Mouse (Mus musculus): ENCODE measurements around the gene Agl. TPM values are rescaled to one million over a fixed set of nuclear protein-coding genes. Genes with fewer than 3 reads are reported as not detected.
A peak's percentile ranks its signal among the peaks of the same experiment; 100 is the strongest.
"Not testable (repeated sequence)": the region's sequence is repeated elsewhere in the genome, so short reads cannot be mapped to it uniquely, and the experiment has no call there.

The Agl gene
- polyA plus RNA-seq, 1 experiment, result 16.7 TPM

DNA sequence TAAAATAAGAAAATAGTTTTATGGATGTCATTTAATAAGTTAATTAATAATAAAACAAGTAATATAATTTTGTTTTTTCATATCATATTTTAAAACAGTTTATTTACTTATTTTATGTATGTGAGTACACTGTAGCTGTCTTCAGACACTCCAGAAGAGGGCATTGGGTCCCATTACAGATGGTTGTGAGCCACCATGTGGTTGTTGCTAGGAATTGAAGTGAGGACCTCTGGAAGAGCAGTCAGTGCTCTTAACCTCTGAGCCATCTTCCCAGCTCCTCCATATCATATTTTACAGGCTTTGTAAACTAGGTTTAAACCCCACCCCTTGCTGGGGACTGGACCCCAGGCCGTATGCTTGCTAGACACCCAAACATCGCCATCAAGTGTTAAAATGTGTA lies 36.4 kb downstream of the Agl start:
- TF ChIP-seq CTCF (IDR thresholded peaks at IDR 0.05; ENCODE audit: extremely low read depth, insufficient read depth, low read length) (peak; percentile 47; the same call in 1 of the 2 replicates), POLR2A (IDR thresholded peaks at IDR 0.05; ENCODE audit: extremely low read depth, insufficient read depth, low read length) (no peak)
- Histone ChIP-seq H3K27ac (ENCODE audit: insufficient read depth, low read length) (no peak overlapping the region), H3K4me1 (ENCODE audit: control insufficient read depth, insufficient read depth, low read length) (no peaks in the 10 kb centered on the region), H3K4me3 (ENCODE audit: insufficient read depth, low read length) (no peak overlapping the region)

DNA sequence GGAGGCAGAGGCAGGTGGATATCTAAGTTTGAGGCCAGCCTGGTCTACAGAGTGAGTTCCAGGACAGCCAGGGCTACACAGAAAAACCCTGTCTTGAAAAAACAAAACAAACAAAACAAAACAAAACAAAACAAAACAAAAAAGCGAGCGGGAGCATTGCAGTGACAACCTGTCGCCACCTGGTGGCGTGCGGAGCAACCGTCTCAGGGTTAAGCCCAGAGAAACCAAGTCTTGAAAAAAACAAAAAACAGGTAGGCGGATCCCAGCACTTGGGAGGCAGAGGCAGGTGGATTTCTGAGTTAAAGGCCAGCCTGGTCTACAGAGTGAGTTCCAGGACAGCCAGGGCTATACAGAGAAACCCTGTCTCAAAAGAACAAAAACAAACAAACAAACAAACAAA lies 41.0 kb downstream of the Agl start:
- not testable (repeated sequence) for H3K4me1 ChIP-seq (ENCODE audit: control insufficient read depth, insufficient read depth, low read length); H3K27ac ChIP-seq (ENCODE audit: insufficient read depth, low read length); H3K4me3 ChIP-seq (ENCODE audit: insufficient read depth, low read length)
- TF ChIP-seq CTCF (IDR thresholded peaks at IDR 0.05; ENCODE audit: extremely low read depth, insufficient read depth, low read length), result peak; percentile 24; the same call in 1 of the 2 replicates

DNA sequence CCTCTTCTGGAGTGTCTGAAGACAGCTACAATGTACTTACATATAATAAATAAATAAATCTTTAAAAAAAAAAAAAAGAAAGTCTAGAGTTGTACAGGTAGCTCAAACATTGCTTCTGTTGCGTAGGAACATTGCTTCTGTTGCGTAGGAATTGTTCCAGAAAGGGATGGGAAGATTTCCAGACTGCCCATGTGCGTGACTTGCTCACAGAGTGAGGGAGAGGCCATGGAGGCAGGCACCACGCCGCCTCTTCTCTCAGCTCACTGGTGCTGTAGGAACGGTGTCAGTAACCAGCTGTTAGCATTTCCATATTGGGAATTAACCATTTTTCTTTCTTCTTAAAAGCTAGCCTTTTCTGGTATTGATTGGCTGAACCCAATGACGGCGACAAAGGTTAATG lies 55.1 kb downstream of the Agl start:
- no peak overlapping the region for H3K4me3 ChIP-seq (ENCODE audit: insufficient read depth, low read length)
- no peak overlapping the region for H3K27ac ChIP-seq (ENCODE audit: insufficient read depth, low read length)
- TF ChIP-seq CTCF (IDR thresholded peaks at IDR 0.05; ENCODE audit: extremely low read depth, insufficient read depth, low read length) (no peak), POLR2A (IDR thresholded peaks at IDR 0.05; ENCODE audit: extremely low read depth, insufficient read depth, low read length) (no peak)
- H3K4me1 ChIP-seq (ENCODE audit: control insufficient read depth, insufficient read depth, low read length), result no peaks in the 10 kb centered on the region

DNA sequence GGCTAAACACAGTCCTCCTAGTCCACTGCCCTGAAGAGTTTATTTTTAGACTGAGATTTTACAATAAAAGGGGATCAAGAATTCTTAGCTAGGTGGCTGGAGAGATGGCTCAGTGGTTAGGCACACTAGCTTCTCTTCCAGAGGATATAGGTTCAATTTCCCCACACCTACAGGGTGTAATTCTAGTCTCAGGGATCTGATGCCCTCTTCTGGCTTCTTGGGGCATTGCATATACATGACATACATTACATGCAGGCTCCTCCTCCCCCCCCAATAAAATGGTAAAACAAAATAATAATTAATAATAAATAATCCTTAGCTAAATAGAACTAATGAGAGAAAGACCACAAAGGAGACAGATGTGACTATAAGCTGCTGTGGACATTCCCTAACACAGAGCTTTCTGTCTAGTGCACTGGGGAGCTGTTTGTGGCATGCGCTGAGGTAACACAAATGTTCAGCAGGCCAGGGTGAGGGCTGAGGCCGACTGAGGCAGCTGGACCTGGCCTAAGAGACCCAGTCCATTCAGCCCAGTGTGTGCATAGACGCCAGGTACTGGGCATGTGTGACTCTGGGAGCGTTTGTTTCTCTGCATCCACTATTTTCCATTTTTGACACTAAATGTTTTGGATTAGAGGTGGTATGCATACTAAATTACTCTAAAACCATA lies 56.6 kb downstream of the Agl start:
- H3K4me3 ChIP-seq (ENCODE audit: insufficient read depth, low read length), result no peak overlapping the region
- H3K27ac ChIP-seq (ENCODE audit: insufficient read depth, low read length), result no peak overlapping the region
- TF ChIP-seq POLR2A (IDR thresholded peaks at IDR 0.05; ENCODE audit: extremely low read depth, insufficient read depth, low read length) (no peak), CTCF (IDR thresholded peaks at IDR 0.05; ENCODE audit: extremely low read depth, insufficient read depth, low read length) (peak; percentile 39; the same call in 1 of the 2 replicates)
- no peaks in the 10 kb centered on the region for H3K4me1 ChIP-seq (ENCODE audit: control insufficient read depth, insufficient read depth, low read length)

DNA sequence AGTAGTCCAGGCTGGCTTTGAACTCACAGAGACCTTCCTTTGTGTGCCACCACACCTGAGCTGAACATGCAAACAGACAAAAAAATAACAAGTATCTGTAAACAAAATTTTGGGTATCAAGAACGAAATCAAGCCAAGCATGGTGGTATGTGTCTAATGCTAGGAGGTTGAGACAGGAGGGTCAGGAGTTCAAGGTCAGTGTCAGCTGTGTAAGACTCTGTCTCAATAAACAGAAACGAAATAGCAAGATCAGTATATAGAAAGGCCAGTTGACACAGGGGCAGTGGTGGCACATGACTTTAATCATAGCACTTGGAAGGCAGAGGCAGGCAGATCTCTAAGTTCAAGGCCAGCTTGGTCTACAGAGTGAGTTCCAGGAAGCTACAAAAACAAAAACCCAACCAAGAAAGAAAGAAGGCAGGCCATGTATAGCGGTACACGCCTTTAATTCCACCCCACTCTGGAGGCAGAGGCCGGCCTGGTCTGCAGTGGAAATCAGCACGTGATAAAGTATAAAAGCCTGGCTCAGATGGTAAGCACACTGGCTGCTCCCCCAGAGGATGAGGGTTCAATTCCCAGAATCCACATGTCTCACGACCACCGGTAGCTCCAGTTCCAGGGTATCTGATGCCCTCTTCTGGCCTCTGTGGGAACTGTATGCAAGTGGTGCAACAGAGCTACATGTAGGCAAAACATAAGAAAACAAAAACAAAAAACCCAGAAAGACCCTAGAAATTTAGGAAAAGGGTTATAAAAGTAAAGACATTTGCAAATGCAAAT lies 59.4 kb downstream of the Agl start:
- peak; percentile 64 for TF ChIP-seq CTCF (IDR thresholded peaks at IDR 0.05; ENCODE audit: extremely low read depth, insufficient read depth, low read length)
- no peak for TF ChIP-seq POLR2A (IDR thresholded peaks at IDR 0.05; ENCODE audit: extremely low read depth, insufficient read depth, low read length)

DNA sequence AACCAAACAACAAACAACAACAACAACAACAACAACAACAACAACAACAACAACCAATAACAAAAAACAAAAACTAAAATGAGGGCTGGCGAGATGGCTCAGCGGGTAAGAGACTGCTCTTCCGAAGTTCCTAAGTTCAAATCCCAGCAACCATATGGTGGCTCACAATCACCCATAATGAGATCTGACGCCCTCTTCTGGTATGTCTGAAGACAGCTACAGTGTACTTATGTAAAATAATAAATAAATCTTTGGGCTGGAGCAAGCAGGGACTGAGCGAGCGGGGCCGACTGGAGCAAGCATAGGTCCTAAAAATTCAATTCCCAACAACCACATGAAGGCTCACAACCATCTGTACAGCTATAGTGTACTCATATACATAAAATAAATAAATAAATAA lies 60.3 kb downstream of the Agl start:
- not testable (repeated sequence) for H3K4me1 ChIP-seq (ENCODE audit: control insufficient read depth, insufficient read depth, low read length); H3K4me3 ChIP-seq (ENCODE audit: insufficient read depth, low read length); H3K27ac ChIP-seq (ENCODE audit: insufficient read depth, low read length)

More for the DNA sequence above, 59.4 kb downstream of the Agl start:
- H3K4me3 ChIP-seq (ENCODE audit: insufficient read depth, low read length), result no peak overlapping the region
- no peaks in the 10 kb centered on the region for H3K4me1 ChIP-seq (ENCODE audit: control insufficient read depth, insufficient read depth, low read length)
- H3K27ac ChIP-seq (ENCODE audit: insufficient read depth, low read length), result no peak overlapping the region

DNA sequence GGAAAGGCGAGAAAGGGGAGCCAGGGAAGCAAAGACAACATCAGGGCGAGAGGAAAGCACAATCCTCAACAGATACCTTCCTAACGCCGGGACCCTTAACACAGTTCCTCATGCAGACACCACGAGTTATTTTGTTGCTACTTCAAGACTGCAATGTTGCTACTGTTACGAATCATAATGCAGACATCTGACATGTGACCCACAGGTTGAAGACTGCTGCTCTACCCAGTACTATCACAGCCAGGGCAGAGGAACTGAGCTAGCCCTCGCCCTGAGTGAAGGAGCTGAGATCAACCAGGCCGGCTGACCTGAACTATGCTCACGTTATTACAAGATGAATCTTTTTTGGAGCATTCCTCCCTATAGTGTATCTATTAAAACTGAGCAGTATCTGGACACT lies 67.0 kb downstream of the Agl start:
- H3K4me1 ChIP-seq (ENCODE audit: control insufficient read depth, insufficient read depth, low read length), result no peaks in the 10 kb centered on the region
- no peak overlapping the region for H3K4me3 ChIP-seq (ENCODE audit: insufficient read depth, low read length)
- H3K27ac ChIP-seq (ENCODE audit: insufficient read depth, low read length), result no peak overlapping the region
- TF ChIP-seq CTCF (IDR thresholded peaks at IDR 0.05; ENCODE audit: extremely low read depth, insufficient read depth, low read length) (no peak), POLR2A (IDR thresholded peaks at IDR 0.05; ENCODE audit: extremely low read depth, insufficient read depth, low read length) (no peak)

DNA sequence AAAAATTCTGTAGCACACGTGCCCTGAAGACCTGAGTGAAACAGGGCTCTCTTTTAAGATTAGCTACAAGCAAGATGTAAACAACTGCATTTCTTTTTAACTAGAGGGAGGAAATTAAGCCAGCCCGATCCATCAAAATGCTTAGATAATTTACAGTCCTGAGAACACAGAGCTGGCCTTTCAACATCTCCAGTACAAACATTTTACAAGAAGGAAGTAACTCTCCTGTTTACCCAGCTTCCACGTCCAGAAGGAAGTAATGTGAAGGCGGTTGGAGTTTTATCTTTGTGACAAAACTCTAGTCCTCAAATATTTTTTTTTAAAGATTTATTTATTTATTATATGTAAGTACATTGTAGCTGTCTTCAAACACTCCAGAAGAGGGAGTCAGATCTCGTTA lies 67.9 kb downstream of the Agl start:
- TF ChIP-seq CTCF (IDR thresholded peaks at IDR 0.05; ENCODE audit: extremely low read depth, insufficient read depth, low read length), result no peak
- no peak for TF ChIP-seq POLR2A (IDR thresholded peaks at IDR 0.05; ENCODE audit: extremely low read depth, insufficient read depth, low read length)
- H3K27ac ChIP-seq (ENCODE audit: insufficient read depth, low read length), result no peak overlapping the region
- H3K4me1 ChIP-seq (ENCODE audit: control insufficient read depth, insufficient read depth, low read length), result no peaks in the 10 kb centered on the region
- H3K4me3 ChIP-seq (ENCODE audit: insufficient read depth, low read length), result no peak overlapping the region

DNA sequence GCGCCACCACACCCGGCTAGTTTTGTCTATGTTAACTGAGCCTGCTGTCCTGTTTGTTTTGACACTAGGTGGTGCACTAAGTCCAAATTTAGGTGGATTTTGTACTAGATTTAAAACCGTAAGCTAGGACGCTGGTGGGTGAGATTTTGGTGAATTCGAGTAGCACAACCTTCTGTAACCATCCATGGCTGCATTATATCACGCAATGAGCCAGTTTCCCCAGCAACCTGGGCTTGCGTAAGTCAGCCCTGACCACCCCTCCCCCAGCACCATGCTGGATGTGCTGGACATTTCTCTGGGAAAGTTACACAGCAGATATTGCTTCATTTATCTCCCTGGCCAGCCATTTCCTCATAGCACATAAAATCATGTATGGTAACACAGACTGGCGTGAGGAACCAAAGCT lies 70.6 kb downstream of the Agl start:
- no peak overlapping the region for H3K4me3 ChIP-seq (ENCODE audit: insufficient read depth, low read length)
- no peak for TF ChIP-seq POLR2A (IDR thresholded peaks at IDR 0.05; ENCODE audit: extremely low read depth, insufficient read depth, low read length)
- TF ChIP-seq CTCF (IDR thresholded peaks at IDR 0.05; ENCODE audit: extremely low read depth, insufficient read depth, low read length), result no peak
- no peaks in the 10 kb centered on the region for H3K4me1 ChIP-seq (ENCODE audit: control insufficient read depth, insufficient read depth, low read length)
- no peak overlapping the region for H3K27ac ChIP-seq (ENCODE audit: insufficient read depth, low read length)

DNA sequence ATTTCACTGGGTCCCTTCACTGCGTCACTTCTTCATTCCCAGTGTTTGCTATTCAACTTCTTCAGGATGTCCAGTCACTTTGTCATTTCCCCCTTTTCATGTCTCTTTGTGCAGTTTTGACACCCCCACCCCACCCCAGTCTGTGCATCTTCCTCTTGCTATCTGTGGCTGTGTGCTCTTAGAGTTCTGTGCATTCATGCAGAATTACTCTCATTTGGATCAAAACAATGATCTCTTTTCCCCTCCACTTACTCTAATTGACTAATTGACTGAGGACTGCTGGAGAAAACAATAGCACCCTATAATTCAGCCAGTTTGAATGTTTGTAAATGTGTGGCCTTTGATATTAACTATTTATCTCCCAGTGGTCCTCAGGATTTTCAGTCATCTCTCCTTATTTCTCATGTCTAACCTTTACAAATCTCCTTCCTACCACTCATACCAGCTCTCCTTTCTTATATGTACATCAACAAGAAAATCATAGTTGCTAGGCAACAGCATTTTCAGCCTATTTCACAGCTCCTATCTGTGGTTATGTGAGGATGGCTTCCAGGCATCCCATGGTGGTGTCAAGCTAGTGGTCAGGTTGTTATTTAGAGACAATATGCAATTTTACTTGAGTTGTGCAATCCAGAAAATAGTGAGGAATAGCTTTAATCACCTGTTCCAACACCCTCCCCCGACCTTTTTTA lies 78.3 kb downstream of the Agl start:
- no peak overlapping the region for H3K4me3 ChIP-seq (ENCODE audit: insufficient read depth, low read length)
- TF ChIP-seq POLR2A (IDR thresholded peaks at IDR 0.05; ENCODE audit: extremely low read depth, insufficient read depth, low read length) (no peak), CTCF (IDR thresholded peaks at IDR 0.05; ENCODE audit: extremely low read depth, insufficient read depth, low read length) (no peak)
- H3K27ac ChIP-seq (ENCODE audit: insufficient read depth, low read length), result no peak overlapping the region

More for the DNA sequence above, 78.3 kb downstream of the Agl start:
- H3K4me1 ChIP-seq (ENCODE audit: control insufficient read depth, insufficient read depth, low read length), result no peaks in the 10 kb centered on the region

All from cortical plate, adult 2 months (tissue).